Mouse (Mus musculus): Measurements from ENCODE around the gene Gm7714. TPM values are rescaled to one million over a fixed set of nuclear protein-coding genes. Genes with fewer than 3 reads are reported as not detected.
"Not testable (repeated sequence)": the region's sequence is repeated elsewhere in the genome, so short reads cannot be mapped to it uniquely, and the experiment has no call there.

The Gm7714 gene
- polyA plus RNA-seq (2012; rRNA removed) = not detected in 2 replicates
- polyA plus RNA-seq (2014; fragmentation: Nextera tagmentation; extraction: Ambion mirVana) = not detected in 2 replicates

GRCm38 (mm10) chr5:88268619-88269018 lies at the start of gene Gm7714:
Gm7714 (plus strand) TSS chr5:88268919.
- no peak within 1 kb of the TSS for H3K4me2 ChIP-seq (ENCODE audit: low read depth)
- H3K27me3 ChIP-seq (ENCODE audit: control insufficient read depth, insufficient read depth, low read length) = no peaks in the 10 kb centered on the region
- H3K9ac ChIP-seq (replicated peaks) = no peak within 1 kb of the TSS
- DNase-seq (ENCODE audit: low read depth in 3 of 3, low spot score in 3 of 3) (no peak), ATAC-seq (ENCODE audit: insufficient read depth) (no peak)
- H3K4me3 ChIP-seq (ENCODE audit: insufficient read depth in 1 of 2, low read depth in 2 of 2, low read length in 2 of 2) = no peak within 1 kb of the TSS
- H3K4me1 ChIP-seq (replicated peaks; ENCODE audit: control insufficient read depth in 2 of 2, insufficient read depth in 2 of 2, low read length in 1 of 2) = no peaks in the 10 kb centered on the region
- TF ChIP-seq EP300 (IDR thresholded peaks at IDR 0.05; ENCODE audit: low read depth) = no peak
- no peak for TF ChIP-seq CTCF (IDR thresholded peaks at IDR 0.05; ENCODE audit: low read depth)
- 45% methylated on average over 1 of the region's 1 CpGs for WGBS (ENCODE audit: insufficient replicate concordance)
- H3K9me3 ChIP-seq (ENCODE audit: control insufficient read depth, low read length) = no peaks in the 10 kb centered on the region
- H3K27ac ChIP-seq = no peak within 1 kb of the TSS
- no peaks in the 10 kb centered on the region for H3K36me3 ChIP-seq (replicated peaks; ENCODE audit: control insufficient read depth, insufficient read depth, low read depth)

GRCm38 (mm10) chr5:88256475-88256874 lies 12.2 kb upstream of the Gm7714 start:
- TF ChIP-seq EP300 (IDR thresholded peaks at IDR 0.05; ENCODE audit: low read depth) (no peak), CTCF (IDR thresholded peaks at IDR 0.05; ENCODE audit: low read depth) (no peak)
- DNase-seq (ENCODE audit: low read depth in 3 of 3, low spot score in 3 of 3) (no peak), ATAC-seq (ENCODE audit: insufficient read depth) (no peak)
- no peaks in the 10 kb centered on the region for H3K27me3 ChIP-seq (ENCODE audit: control insufficient read depth, insufficient read depth, low read length)
- H3K9ac ChIP-seq (replicated peaks) = no peak overlapping the region
- no peaks in the 10 kb centered on the region for H3K9me3 ChIP-seq (ENCODE audit: control insufficient read depth, low read length)
- H3K36me3 ChIP-seq (replicated peaks; ENCODE audit: control insufficient read depth, insufficient read depth, low read depth) = no peaks in the 10 kb centered on the region
- no peak overlapping the region for H3K27ac ChIP-seq
- WGBS (ENCODE audit: insufficient replicate concordance) = 72% methylated on average over 1 of the region's 1 CpGs
- H3K4me3 ChIP-seq (ENCODE audit: insufficient read depth in 1 of 2, low read depth in 2 of 2, low read length in 2 of 2) = no peak overlapping the region
- no peak overlapping the region for H3K4me2 ChIP-seq (ENCODE audit: low read depth)
- no peaks in the 10 kb centered on the region for H3K4me1 ChIP-seq (replicated peaks; ENCODE audit: control insufficient read depth in 2 of 2, insufficient read depth in 2 of 2, low read length in 1 of 2)

- not testable (repeated sequence) for DNase-seq (ENCODE audit: low read depth in 3 of 3, low spot score in 3 of 3); ATAC-seq (ENCODE audit: insufficient read depth); H3K27ac ChIP-seq; H3K4me2 ChIP-seq (ENCODE audit: low read depth); H3K36me3 ChIP-seq (replicated peaks; ENCODE audit: control insufficient read depth, insufficient read depth, low read depth); H3K9ac ChIP-seq (replicated peaks); H3K4me3 ChIP-seq (ENCODE audit: insufficient read depth in 1 of 2, low read depth in 2 of 2, low read length in 2 of 2); H3K9me3 ChIP-seq (ENCODE audit: control insufficient read depth, low read length); H3K27me3 ChIP-seq (ENCODE audit: control insufficient read depth, insufficient read depth, low read length); H3K4me1 ChIP-seq (replicated peaks; ENCODE audit: control insufficient read depth in 2 of 2, insufficient read depth in 2 of 2, low read length in 1 of 2)
- 50% methylated on average over 3 of the region's 3 CpGs for WGBS (ENCODE audit: insufficient replicate concordance)
Measured at GRCm38 (mm10) chr5:88311307-88311706, 42.6 kb downstream of the Gm7714 start.

GRCm38 (mm10) chr5:88317012-88317411 lies 48.3 kb downstream of the Gm7714 start, which contains the start of gene Prol1:
Prol1 (plus strand) TSS chr5:88317312.
- 69% methylated on average over 1 of the region's 1 CpGs for WGBS (ENCODE audit: insufficient replicate concordance)
- TF ChIP-seq CTCF (IDR thresholded peaks at IDR 0.05; ENCODE audit: low read depth) (no peak), EP300 (IDR thresholded peaks at IDR 0.05; ENCODE audit: low read depth) (no peak)

More at GRCm38 (mm10) chr5:88317012-88317411, 48.3 kb downstream of the Gm7714 start, which contains the start of gene Prol1:
- no peaks in the 10 kb centered on the region for H3K4me1 ChIP-seq (replicated peaks; ENCODE audit: control insufficient read depth in 2 of 2, insufficient read depth in 2 of 2, low read length in 1 of 2)
- no peaks in the 10 kb centered on the region for H3K9me3 ChIP-seq (ENCODE audit: control insufficient read depth, low read length)
- no peaks in the 10 kb centered on the region for H3K27me3 ChIP-seq (ENCODE audit: control insufficient read depth, insufficient read depth, low read length)
- no peaks in the 10 kb centered on the region for H3K36me3 ChIP-seq (replicated peaks; ENCODE audit: control insufficient read depth, insufficient read depth, low read depth)
- no peak for ATAC-seq (ENCODE audit: insufficient read depth)
- DNase-seq (ENCODE audit: low read depth in 3 of 3, low spot score in 3 of 3) = no peak
- H3K27ac ChIP-seq = no peak within 1 kb of the TSS
- H3K4me2 ChIP-seq (ENCODE audit: low read depth) = no peak within 1 kb of the TSS
- H3K4me3 ChIP-seq (ENCODE audit: insufficient read depth in 1 of 2, low read depth in 2 of 2, low read length in 2 of 2) = no peak within 1 kb of the TSS
- H3K9ac ChIP-seq (replicated peaks) = no peak within 1 kb of the TSS

Other genes starting within 250 kb of the Gm7714 start
- not detected in 2 replicates for gene Smr2, start 182.4 kb upstream of the Gm7714 start, polyA plus RNA-seq (2012; rRNA removed)
- gene Smr2, start 182.4 kb upstream of the Gm7714 start, polyA plus RNA-seq (2014; fragmentation: Nextera tagmentation; extraction: Ambion mirVana) = not detected in 2 replicates
- not detected in 2 replicates for gene Gm11116, start 157.4 kb upstream of the Gm7714 start, polyA plus RNA-seq (2012; rRNA removed)
- gene Gm11116, start 157.4 kb upstream of the Gm7714 start, polyA plus RNA-seq (2014; fragmentation: Nextera tagmentation; extraction: Ambion mirVana) = not detected in 2 replicates
- gene Gm11115, start 114.8 kb upstream of the Gm7714 start, polyA plus RNA-seq (2012; rRNA removed) = not detected in 2 replicates
- gene Gm11115, start 114.8 kb upstream of the Gm7714 start, polyA plus RNA-seq (2014; fragmentation: Nextera tagmentation; extraction: Ambion mirVana) = not detected in 2 replicates
- gene Prol1, start 48.4 kb downstream of the Gm7714 start, polyA plus RNA-seq (2012; rRNA removed) = not detected in 2 replicates
- not detected in 2 replicates for gene Prol1, start 48.4 kb downstream of the Gm7714 start, polyA plus RNA-seq (2014; fragmentation: Nextera tagmentation; extraction: Ambion mirVana)
- 0.08 TPM in 1 of 2 replicates, not detected in the other for gene Amtn, start 107.2 kb downstream of the Gm7714 start, polyA plus RNA-seq (2012; rRNA removed)
- not detected in 2 replicates for gene Amtn, start 107.2 kb downstream of the Gm7714 start, polyA plus RNA-seq (2014; fragmentation: Nextera tagmentation; extraction: Ambion mirVana)
- gene Ambn, start 187.1 kb downstream of the Gm7714 start, polyA plus RNA-seq (2012; rRNA removed) = not detected in 2 replicates
- gene Ambn, start 187.1 kb downstream of the Gm7714 start, polyA plus RNA-seq (2014; fragmentation: Nextera tagmentation; extraction: Ambion mirVana) = not detected in 2 replicates
- gene Enam, start 219.1 kb downstream of the Gm7714 start, polyA plus RNA-seq (2012; rRNA removed) = not detected in 2 replicates
- gene Enam, start 219.1 kb downstream of the Gm7714 start, polyA plus RNA-seq (2014; fragmentation: Nextera tagmentation; extraction: Ambion mirVana) = not detected in 2 replicates